Mouse (Mus musculus): Measurements from ENCODE around the gene Snx30. TPM values are rescaled to one million over a fixed set of nuclear protein-coding genes. Genes with fewer than 3 reads are reported as not detected.

The Snx30 gene
- polyA plus RNA-seq, 1 experiment = 16.0 TPM

- TF ChIP-seq POLR2A (IDR thresholded peaks at IDR 0.05; ENCODE audit: borderline replicate concordance, extremely low read depth, insufficient read depth, insufficient read length, poor library complexity, severe bottlenecking) (no peak), CTCF (IDR thresholded peaks at IDR 0.05; ENCODE audit: borderline replicate concordance, extremely low read depth, insufficient read depth, insufficient read length) (no peak)
- no peak for DNase-seq (ENCODE audit: low read depth)
These were observed 54.2 kb downstream of the Snx30 start for GRCm38 (mm10) chr4:59859693-59860425.

GRCm38 (mm10) chr4:59860431-59860830 lies 54.8 kb downstream of the Snx30 start:
- no peak for DNase-seq (ENCODE audit: low read depth)
- TF ChIP-seq CTCF (IDR thresholded peaks at IDR 0.05; ENCODE audit: borderline replicate concordance, extremely low read depth, insufficient read depth, insufficient read length) = no peak
- no peak for TF ChIP-seq POLR2A (IDR thresholded peaks at IDR 0.05; ENCODE audit: borderline replicate concordance, extremely low read depth, insufficient read depth, insufficient read length, poor library complexity, severe bottlenecking)

- TF ChIP-seq CTCF (IDR thresholded peaks at IDR 0.05; ENCODE audit: borderline replicate concordance, extremely low read depth, insufficient read depth, insufficient read length) = no peak
- no peak for TF ChIP-seq POLR2A (IDR thresholded peaks at IDR 0.05; ENCODE audit: borderline replicate concordance, extremely low read depth, insufficient read depth, insufficient read length, poor library complexity, severe bottlenecking)
- DNase-seq (ENCODE audit: low read depth) = peak; percentile 40
These were observed 56.2 kb downstream of the Snx30 start for GRCm38 (mm10) chr4:59861871-59862270.

GRCm38 (mm10) chr4:59862335-59862734 lies 56.7 kb downstream of the Snx30 start:
- TF ChIP-seq POLR2A (IDR thresholded peaks at IDR 0.05; ENCODE audit: borderline replicate concordance, extremely low read depth, insufficient read depth, insufficient read length, poor library complexity, severe bottlenecking) = no peak
- no peak for TF ChIP-seq CTCF (IDR thresholded peaks at IDR 0.05; ENCODE audit: borderline replicate concordance, extremely low read depth, insufficient read depth, insufficient read length)
- DNase-seq (ENCODE audit: low read depth) = no peak

- TF ChIP-seq POLR2A (IDR thresholded peaks at IDR 0.05; ENCODE audit: borderline replicate concordance, extremely low read depth, insufficient read depth, insufficient read length, poor library complexity, severe bottlenecking) (no peak), CTCF (IDR thresholded peaks at IDR 0.05; ENCODE audit: borderline replicate concordance, extremely low read depth, insufficient read depth, insufficient read length) (no peak)
- DNase-seq (ENCODE audit: low read depth) = no peak
These were observed 58.2 kb downstream of the Snx30 start for GRCm38 (mm10) chr4:59863869-59864268.

GRCm38 (mm10) chr4:59868086-59868485 lies 62.4 kb downstream of the Snx30 start:
- no peak for DNase-seq (ENCODE audit: low read depth)
- no peak for TF ChIP-seq POLR2A (IDR thresholded peaks at IDR 0.05; ENCODE audit: borderline replicate concordance, extremely low read depth, insufficient read depth, insufficient read length, poor library complexity, severe bottlenecking)
- TF ChIP-seq CTCF (IDR thresholded peaks at IDR 0.05; ENCODE audit: borderline replicate concordance, extremely low read depth, insufficient read depth, insufficient read length) = no peak

GRCm38 (mm10) chr4:59869488-59870057 lies 63.9 kb downstream of the Snx30 start:
- no peak for TF ChIP-seq POLR2A (IDR thresholded peaks at IDR 0.05; ENCODE audit: borderline replicate concordance, extremely low read depth, insufficient read depth, insufficient read length, poor library complexity, severe bottlenecking)
- no peak for TF ChIP-seq CTCF (IDR thresholded peaks at IDR 0.05; ENCODE audit: borderline replicate concordance, extremely low read depth, insufficient read depth, insufficient read length)
- DNase-seq (ENCODE audit: low read depth) = peak; percentile 85

GRCm38 (mm10) chr4:59870433-59870832 lies 64.8 kb downstream of the Snx30 start:
- TF ChIP-seq CTCF (IDR thresholded peaks at IDR 0.05; ENCODE audit: borderline replicate concordance, extremely low read depth, insufficient read depth, insufficient read length) (no peak), POLR2A (IDR thresholded peaks at IDR 0.05; ENCODE audit: borderline replicate concordance, extremely low read depth, insufficient read depth, insufficient read length, poor library complexity, severe bottlenecking) (no peak)
- no peak for DNase-seq (ENCODE audit: low read depth)

- DNase-seq (ENCODE audit: low read depth) = peak; percentile 89
- TF ChIP-seq CTCF (IDR thresholded peaks at IDR 0.05; ENCODE audit: borderline replicate concordance, extremely low read depth, insufficient read depth, insufficient read length) = peak; percentile 85; the same call in 1 of the 2 replicates
- no peak for TF ChIP-seq POLR2A (IDR thresholded peaks at IDR 0.05; ENCODE audit: borderline replicate concordance, extremely low read depth, insufficient read depth, insufficient read length, poor library complexity, severe bottlenecking)
These were observed 65.4 kb downstream of the Snx30 start for GRCm38 (mm10) chr4:59870859-59871591.

GRCm38 (mm10) chr4:59873240-59873639 lies 67.6 kb downstream of the Snx30 start:
- no peak for DNase-seq (ENCODE audit: low read depth)
- TF ChIP-seq POLR2A (IDR thresholded peaks at IDR 0.05; ENCODE audit: borderline replicate concordance, extremely low read depth, insufficient read depth, insufficient read length, poor library complexity, severe bottlenecking) (no peak), CTCF (IDR thresholded peaks at IDR 0.05; ENCODE audit: borderline replicate concordance, extremely low read depth, insufficient read depth, insufficient read length) (no peak)

GRCm38 (mm10) chr4:59873830-59874229 lies 68.2 kb downstream of the Snx30 start:
- DNase-seq (ENCODE audit: low read depth) = no peak
- TF ChIP-seq CTCF (IDR thresholded peaks at IDR 0.05; ENCODE audit: borderline replicate concordance, extremely low read depth, insufficient read depth, insufficient read length) (no peak), POLR2A (IDR thresholded peaks at IDR 0.05; ENCODE audit: borderline replicate concordance, extremely low read depth, insufficient read depth, insufficient read length, poor library complexity, severe bottlenecking) (no peak)
